Mouse (Mus musculus): ENCODE measurements around the gene Ang4. TPM values are rescaled to one million over a fixed set of nuclear protein-coding genes. Genes with fewer than 3 reads are reported as not detected.

The Ang4 gene
- polyA plus RNA-seq, 1 experiment = not detected

- H3K27ac ChIP-seq (ENCODE audit: insufficient read depth, low read length) = no peak overlapping the region
- H3K4me1 ChIP-seq (ENCODE audit: control insufficient read depth, insufficient read depth, low read length) = no peaks in the 10 kb centered on the region
- TF ChIP-seq CTCF (IDR thresholded peaks at IDR 0.05; ENCODE audit: extremely low read depth, insufficient read depth, low read length) (no peak), POLR2A (IDR thresholded peaks at IDR 0.05; ENCODE audit: extremely low read depth, insufficient read depth, low read length) (no peak)
- peak overlapping the region; percentile 5; the same call in 1 of the 2 replicates for H3K4me3 ChIP-seq (ENCODE audit: insufficient read depth, low read length)
These were observed 32.8 kb downstream of the Ang4 start for GRCm38 (mm10) chr14:51740347-51741170.

GRCm38 (mm10) chr14:51739150-51739993, 34.0 kb downstream of the Ang4 start:
- Histone ChIP-seq H3K27ac (ENCODE audit: insufficient read depth, low read length) (no peak overlapping the region), H3K4me3 (ENCODE audit: insufficient read depth, low read length) (no peak overlapping the region; the same call in 1 of the 2 replicates), H3K4me1 (ENCODE audit: control insufficient read depth, insufficient read depth, low read length) (no peaks in the 10 kb centered on the region)
- TF ChIP-seq CTCF (IDR thresholded peaks at IDR 0.05; ENCODE audit: extremely low read depth, insufficient read depth, low read length) (no peak), POLR2A (IDR thresholded peaks at IDR 0.05; ENCODE audit: extremely low read depth, insufficient read depth, low read length) (no peak)

GRCm38 (mm10) chr14:51738411-51739149, 34.8 kb downstream of the Ang4 start:
- TF ChIP-seq POLR2A (IDR thresholded peaks at IDR 0.05; ENCODE audit: extremely low read depth, insufficient read depth, low read length) = no peak
- TF ChIP-seq CTCF (IDR thresholded peaks at IDR 0.05; ENCODE audit: extremely low read depth, insufficient read depth, low read length) = no peak
- H3K4me3 ChIP-seq (ENCODE audit: insufficient read depth, low read length) = peak overlapping the region; percentile 3; the same call in 1 of the 2 replicates

GRCm38 (mm10) chr14:51737967-51738366, 35.4 kb downstream of the Ang4 start:
- Histone ChIP-seq H3K4me1 (ENCODE audit: control insufficient read depth, insufficient read depth, low read length) (no peaks in the 10 kb centered on the region), H3K4me3 (ENCODE audit: insufficient read depth, low read length) (no peak overlapping the region), H3K27ac (ENCODE audit: insufficient read depth, low read length) (no peak overlapping the region)
- no peak for TF ChIP-seq POLR2A (IDR thresholded peaks at IDR 0.05; ENCODE audit: extremely low read depth, insufficient read depth, low read length)
- no peak for TF ChIP-seq CTCF (IDR thresholded peaks at IDR 0.05; ENCODE audit: extremely low read depth, insufficient read depth, low read length)

More at GRCm38 (mm10) chr14:51738411-51739149, 34.8 kb downstream of the Ang4 start:
- no peaks in the 10 kb centered on the region for H3K4me1 ChIP-seq (ENCODE audit: control insufficient read depth, insufficient read depth, low read length)
- no peak overlapping the region for H3K27ac ChIP-seq (ENCODE audit: insufficient read depth, low read length)

- no peak within 1 kb of the TSS for H3K27ac ChIP-seq (ENCODE audit: insufficient read depth, low read length)
- H3K4me1 ChIP-seq (ENCODE audit: control insufficient read depth, insufficient read depth, low read length) = no peaks in the 10 kb centered on the region
- H3K4me3 ChIP-seq (ENCODE audit: insufficient read depth, low read length) = no peak within 1 kb of the TSS
- no peak for TF ChIP-seq POLR2A (IDR thresholded peaks at IDR 0.05; ENCODE audit: extremely low read depth, insufficient read depth, low read length)
- no peak for TF ChIP-seq CTCF (IDR thresholded peaks at IDR 0.05; ENCODE audit: extremely low read depth, insufficient read depth, low read length)
These were observed 56.3 kb downstream of the Ang4 start, which contains the start of gene Gm5800 for GRCm38 (mm10) chr14:51717083-51717482. TSS of gene Gm5800 (minus strand) at chr14:51717183.

Other genes with a start within 250 kb of the Ang4 start
- not detected in 2 replicates for gene Gm5622, start 220.8 kb downstream of the Ang4 start, polyA plus RNA-seq (2012; rRNA removed)
- gene Gm17175, start 199.5 kb downstream of the Ang4 start, polyA plus RNA-seq (2012; rRNA removed) = not detected in 2 replicates
- gene Gm17174, start 181.5 kb downstream of the Ang4 start, polyA plus RNA-seq (2012; rRNA removed) = not detected in 2 replicates
- gene Gm17078, start 162.3 kb downstream of the Ang4 start, polyA plus RNA-seq (2012; rRNA removed) = not detected in 2 replicates
- gene Gm4181, start 137.9 kb downstream of the Ang4 start, polyA plus RNA-seq (2012; rRNA removed) = not detected in 2 replicates
- not detected in 2 replicates for gene Gm17079, start 78.1 kb downstream of the Ang4 start, polyA plus RNA-seq (2012; rRNA removed)
- not detected in 2 replicates for gene Gm5800, start 56.4 kb downstream of the Ang4 start, polyA plus RNA-seq (2012; rRNA removed)
- not detected in 2 replicates for gene AY358078, start 26.5 kb upstream of the Ang4 start, polyA plus RNA-seq (2012; rRNA removed)
- gene Ear6, start 80.1 kb upstream of the Ang4 start, polyA plus RNA-seq (2012; rRNA removed) = not detected in 2 replicates
- 41.4 and 49.3 TPM in 2 replicates for gene Mettl17, start 111.3 kb upstream of the Ang4 start, polyA plus RNA-seq (2012; rRNA removed)
- 17.8 and 18.7 TPM in 2 replicates for gene Slc39a2, start 119.3 kb upstream of the Ang4 start, polyA plus RNA-seq (2012; rRNA removed)
- gene Ndrg2, start 140.6 kb upstream of the Ang4 start, polyA plus RNA-seq (2012; rRNA removed) = 955 and 1,100 TPM in 2 replicates
- not detected in 2 replicates for gene Tppp2, start 144.8 kb upstream of the Ang4 start, polyA plus RNA-seq (2012; rRNA removed)
- gene Rnase13, start 149.2 kb upstream of the Ang4 start, polyA plus RNA-seq (2012; rRNA removed) = 0.17 and 0.21 TPM in 2 replicates
- gene Arhgef40, start 211.1 kb upstream of the Ang4 start, polyA plus RNA-seq (2012; rRNA removed) = 24.1 and 24.5 TPM in 2 replicates
- 0.21 and 0.34 TPM in 2 replicates for gene Tmem253, start 242.1 kb upstream of the Ang4 start, polyA plus RNA-seq (2012; rRNA removed)
- gene Zfp219, start 247.1 kb upstream of the Ang4 start, polyA plus RNA-seq (2012; rRNA removed) = 51.3 and 54.3 TPM in 2 replicates

Measured in cortical plate, adult 2 months (tissue).